Mouse (Mus musculus) brain, embryonic 14.5 days (tissue): ENCODE measurements at regions not wholly inside any gene's neighbourhood (a gene's known extent, or its start where the extent isn't known, plus 50 kb on each side); places are given as distances from the start of the nearest gene placed in this dataset.

ENCODE experiments used
- DNase-seq: peaks from one replicate; pipeline ENCODE4 v3.0.0-alpha.2; 2011; ENCODE audit warnings: low read depth
- CTCF ChIP-seq: fragments of 200-500 bp; IDR thresholded peaks from 2 replicates; pipeline ENCODE4 v1.5.1; 2012; ENCODE audit warnings: inconsistent platforms, mild to moderate bottlenecking, moderate library complexity, borderline replicate concordance; ENCODE audit not compliant: insufficient read depth, insufficient read length; ENCODE audit errors: extremely low read depth
- POLR2A ChIP-seq: fragments of 200-500 bp; IDR thresholded peaks from 2 replicates; pipeline ENCODE4 v1.6.1; 2012; ENCODE audit warnings: mild to moderate bottlenecking, inconsistent platforms, borderline replicate concordance; ENCODE audit not compliant: poor library complexity, insufficient read depth, insufficient read length, severe bottlenecking; ENCODE audit errors: extremely low read depth

DNA sequence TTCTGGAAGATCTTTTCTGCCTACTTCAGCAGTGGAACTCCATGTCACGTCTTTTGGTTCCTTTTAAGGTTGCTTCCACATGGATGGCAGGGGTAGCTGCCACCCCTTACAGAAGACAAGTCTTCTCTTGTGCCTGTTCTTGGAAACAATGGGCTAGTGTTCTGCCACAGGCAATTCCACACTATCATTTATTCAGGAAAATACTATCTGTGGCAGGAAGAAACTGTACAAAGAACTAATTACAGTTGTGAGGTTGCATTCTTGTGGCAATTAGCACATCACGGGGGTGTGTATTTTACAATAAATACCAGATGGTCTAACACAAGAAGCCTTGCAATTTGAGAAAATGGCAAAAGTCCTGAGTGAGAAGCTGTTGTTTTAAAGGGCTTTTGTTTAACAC is 489.8 kb downstream of the Ccdc50 start:
- no peak for TF ChIP-seq CTCF
- no peak for TF ChIP-seq POLR2A
- DNase-seq: peak; percentile 52

DNA sequence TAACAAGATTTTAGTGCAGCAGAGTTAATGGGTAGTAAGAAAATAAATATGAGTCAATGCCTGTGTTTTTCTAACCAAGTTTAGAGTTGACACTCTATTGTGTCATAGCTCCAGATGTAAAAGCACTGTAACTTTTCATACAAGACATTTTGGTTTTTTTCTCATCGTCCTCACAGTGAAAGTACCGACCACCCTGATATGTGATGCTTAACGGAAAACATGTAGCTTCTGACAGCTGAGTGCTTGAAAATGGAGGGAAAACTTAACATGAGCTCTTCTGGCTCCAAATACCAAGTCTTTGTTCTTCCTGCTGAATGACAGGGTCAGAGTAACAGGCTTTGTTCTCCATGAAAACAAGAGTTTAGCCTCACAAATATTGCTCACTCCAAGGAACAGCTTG is 490.3 kb downstream of the Ccdc50 start:
- peak; percentile 27 for DNase-seq

GRCm38 (mm10) chr16:27884363-27884762 is 495.7 kb downstream of the Ccdc50 start:
- DNase-seq: peak; percentile 81
- TF ChIP-seq POLR2A: no peak
- no peak for TF ChIP-seq CTCF

More for the DNA sequence above, 490.3 kb downstream of the Ccdc50 start:
- TF ChIP-seq POLR2A (no peak), CTCF (no peak)

- TF ChIP-seq POLR2A (no peak), CTCF (no peak)
- no peak for DNase-seq
These were observed 517.4 kb downstream of the Ccdc50 start for GRCm38 (mm10) chr16:27906036-27906435.

GRCm38 (mm10) chr16:27915422-27915821 is 526.8 kb downstream of the Ccdc50 start:
- TF ChIP-seq CTCF (no peak), POLR2A (no peak)
- DNase-seq: no peak

GRCm38 (mm10) chr16:27925528-27926360 is 537.1 kb downstream of the Ccdc50 start:
- TF ChIP-seq POLR2A (no peak), CTCF (no peak)
- DNase-seq: peak; percentile 80

DNA sequence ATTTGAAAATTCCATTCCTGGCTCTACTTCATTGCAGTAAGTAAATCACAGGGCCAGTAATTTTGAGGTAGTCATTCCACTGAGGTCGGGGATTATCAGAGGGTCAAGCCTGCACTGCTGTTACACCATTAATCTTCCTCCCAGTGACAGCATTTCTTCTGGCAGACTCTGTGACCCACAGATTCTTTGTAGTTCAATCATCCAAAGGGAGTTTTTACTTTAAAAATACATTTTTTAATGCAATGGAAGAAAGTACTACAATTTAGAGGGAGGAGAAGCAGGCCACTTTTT is 537.6 kb downstream of the Ccdc50 start:
- TF ChIP-seq POLR2A (no peak), CTCF (no peak)
- no peak for DNase-seq

- peak; percentile 30 for DNase-seq
- TF ChIP-seq CTCF: no peak
- TF ChIP-seq POLR2A: no peak
These were observed 560.6 kb downstream of the Ccdc50 start for GRCm38 (mm10) chr16:27949291-27949690.

DNA sequence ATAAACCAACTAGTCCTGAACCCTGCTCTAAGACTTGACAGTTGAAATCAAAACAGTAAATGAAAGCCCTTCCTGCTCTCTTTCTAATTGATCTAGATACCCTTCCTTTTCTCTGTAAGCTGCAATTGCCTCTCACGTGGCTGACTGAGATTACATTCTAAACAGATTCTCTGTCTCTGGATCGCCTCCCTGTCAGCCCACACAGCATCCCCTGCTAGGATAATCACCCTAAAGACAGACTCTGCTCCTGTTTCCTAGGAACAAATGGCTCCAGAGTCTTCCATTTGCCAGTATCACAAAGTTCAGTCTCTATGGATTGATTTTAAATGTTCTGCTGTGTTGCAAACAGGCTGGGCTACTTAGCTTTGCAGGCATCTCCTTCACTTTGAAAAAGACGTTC is 561.1 kb downstream of the Ccdc50 start:
- peak; percentile 42 for DNase-seq
- TF ChIP-seq CTCF: no peak
- TF ChIP-seq POLR2A: no peak

DNA sequence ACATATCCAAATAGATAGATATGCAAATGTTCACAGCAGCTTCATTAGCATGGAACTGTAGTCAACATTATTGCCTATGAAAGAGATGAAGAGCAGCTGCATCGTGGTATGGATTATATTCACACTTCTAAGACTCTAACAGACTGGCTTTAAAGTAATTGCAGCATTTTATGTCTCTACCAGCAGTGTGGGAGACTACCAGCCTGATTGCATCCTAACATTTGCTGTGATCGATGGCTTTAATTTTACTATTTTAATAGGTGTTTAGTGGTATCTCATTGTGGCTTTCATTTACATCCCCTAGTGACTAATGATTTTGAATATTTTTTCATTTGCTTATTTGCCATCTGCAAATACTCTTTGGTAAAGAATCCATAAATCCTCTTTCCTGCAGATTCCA is 574.1 kb downstream of the Ccdc50 start:
- peak; percentile 22 for DNase-seq
- TF ChIP-seq CTCF: no peak
- no peak for TF ChIP-seq POLR2A

GRCm38 (mm10) chr16:27978730-27979440 is 590.2 kb downstream of the Ccdc50 start:
- TF ChIP-seq CTCF: no peak
- no peak for TF ChIP-seq POLR2A
- no peak for DNase-seq

GRCm38 (mm10) chr16:28015276-28015897 is 626.7 kb downstream of the Ccdc50 start:
- DNase-seq: peak; percentile 58

GRCm38 (mm10) chr16:28018311-28018710 is 629.6 kb downstream of the Ccdc50 start:
- TF ChIP-seq POLR2A: no peak
- no peak for TF ChIP-seq CTCF
- DNase-seq: no peak

More at GRCm38 (mm10) chr16:28015276-28015897, 626.7 kb downstream of the Ccdc50 start:
- no peak for TF ChIP-seq CTCF
- no peak for TF ChIP-seq POLR2A
